Mouse (Mus musculus): ENCODE data around the gene Snf8. TPM values are rescaled to one million over a fixed set of nuclear protein-coding genes. Genes with fewer than 3 reads are reported as not detected.

Snf8 gene
- polyA plus RNA-seq, 1 experiment from 2014 or later, result 106 TPM

- peaks cover 8% of the 10 kb centered on the region for H3K36me3 ChIP-seq (replicated peaks)
- no peak for DNase-seq (ENCODE audit: low spot score)
- H3K4me3 ChIP-seq, result no peak overlapping the region
- peaks cover 3% of the 10 kb centered on the region; the same call in 1 of the 2 replicates for H3K27me3 ChIP-seq (replicated peaks; ENCODE audit: low read depth, poor library complexity, severe bottlenecking)
- no peak overlapping the region for H3K27ac ChIP-seq (replicated peaks)
- peaks cover 14% of the 10 kb centered on the region for H3K4me1 ChIP-seq
- no peaks in the 10 kb centered on the region for H3K9me3 ChIP-seq
- WGBS, result 89% methylated on average over 3 of the region's 3 CpGs
Observed at GRCm38 (mm10) chr11:96033264-96033663, 1.4 kb upstream of the Snf8 start.

GRCm38 (mm10) chr11:96034116-96034515 lies 569 bp upstream of the Snf8 start:
- no peak for DNase-seq (ENCODE audit: low spot score)
- Histone ChIP-seq H3K27ac (replicated peaks) (peak overlapping the region; percentile 82), H3K4me3 (peak overlapping the region; percentile 92), H3K9me3 (no peaks in the 10 kb centered on the region), H3K4me1 (peaks cover 14% of the 10 kb centered on the region), H3K27me3 (replicated peaks; ENCODE audit: low read depth, poor library complexity, severe bottlenecking) (no peaks in the 10 kb centered on the region; the same call in 1 of the 2 replicates), H3K36me3 (replicated peaks) (peaks cover 13% of the 10 kb centered on the region)
- 47% methylated on average over 8 of the region's 8 CpGs for WGBS

- H3K27ac ChIP-seq (replicated peaks), result peak overlapping the region; percentile 82
- H3K9me3 ChIP-seq, result no peaks in the 10 kb centered on the region
- H3K27me3 ChIP-seq (replicated peaks; ENCODE audit: low read depth, poor library complexity, severe bottlenecking), result no peaks in the 10 kb centered on the region; the same call in 1 of the 2 replicates
- peaks cover 20% of the 10 kb centered on the region for H3K36me3 ChIP-seq (replicated peaks)
- H3K4me3 ChIP-seq, result peak overlapping the region; percentile 92
- H3K4me1 ChIP-seq, result peaks cover 14% of the 10 kb centered on the region
- WGBS, result 10% methylated on average over 6 of the region's 6 CpGs
- no peak for DNase-seq (ENCODE audit: low spot score)
Observed at GRCm38 (mm10) chr11:96035133-96035532, 448 bp downstream of the Snf8 start.

- DNase-seq (ENCODE audit: low spot score), result no peak
- H3K27ac ChIP-seq (replicated peaks), result no peak overlapping the region
- peaks cover 36% of the 10 kb centered on the region for H3K36me3 ChIP-seq (replicated peaks)
- no peaks in the 10 kb centered on the region for H3K27me3 ChIP-seq (replicated peaks; ENCODE audit: low read depth, poor library complexity, severe bottlenecking)
- peaks cover 14% of the 10 kb centered on the region for H3K4me1 ChIP-seq
- H3K9me3 ChIP-seq, result no peaks in the 10 kb centered on the region
- no peak overlapping the region for H3K4me3 ChIP-seq
- 91% methylated on average over 5 of the region's 5 CpGs for WGBS
Observed at GRCm38 (mm10) chr11:96037499-96037898, 2.8 kb downstream of the Snf8 start.

GRCm38 (mm10) chr11:96038560-96038959 lies 3.9 kb downstream of the Snf8 start:
- Histone ChIP-seq H3K27me3 (replicated peaks; ENCODE audit: low read depth, poor library complexity, severe bottlenecking) (no peaks in the 10 kb centered on the region), H3K27ac (replicated peaks) (no peak overlapping the region), H3K4me3 (no peak overlapping the region), H3K4me1 (peaks cover 14% of the 10 kb centered on the region), H3K9me3 (no peaks in the 10 kb centered on the region), H3K36me3 (replicated peaks) (peaks cover 46% of the 10 kb centered on the region)
- 94% methylated on average over 1 of the region's 1 CpGs for WGBS
- no peak for DNase-seq (ENCODE audit: low spot score)

- H3K9me3 ChIP-seq, result no peaks in the 10 kb centered on the region
- WGBS, result 88% methylated on average over 11 of the region's 11 CpGs
- peaks cover 83% of the 10 kb centered on the region for H3K36me3 ChIP-seq (replicated peaks)
Observed at GRCm38 (mm10) chr11:96044803-96045567, 10.3 kb downstream of the Snf8 start.

GRCm38 (mm10) chr11:96046028-96046427 lies 11.3 kb downstream of the Snf8 start:
- Histone ChIP-seq H3K27me3 (replicated peaks; ENCODE audit: low read depth, poor library complexity, severe bottlenecking) (no peaks in the 10 kb centered on the region), H3K27ac (replicated peaks) (no peak overlapping the region), H3K4me3 (no peak overlapping the region), H3K36me3 (replicated peaks) (peaks cover 89% of the 10 kb centered on the region), H3K9me3 (no peaks in the 10 kb centered on the region), H3K4me1 (no peaks in the 10 kb centered on the region)
- 82% methylated on average over 8 of the region's 8 CpGs for WGBS
- DNase-seq (ENCODE audit: low spot score), result no peak

More at GRCm38 (mm10) chr11:96044803-96045567, 10.3 kb downstream of the Snf8 start:
- no peak overlapping the region for H3K27ac ChIP-seq (replicated peaks)
- no peak overlapping the region for H3K4me3 ChIP-seq
- DNase-seq (ENCODE audit: low spot score), result no peak
- no peaks in the 10 kb centered on the region for H3K27me3 ChIP-seq (replicated peaks; ENCODE audit: low read depth, poor library complexity, severe bottlenecking)
- H3K4me1 ChIP-seq, result no peaks in the 10 kb centered on the region

GRCm38 (mm10) chr11:96046793-96047192 lies 12.1 kb downstream of the Snf8 start:
- WGBS, result 82% methylated on average over 2 of the region's 2 CpGs
- no peak overlapping the region for H3K27ac ChIP-seq (replicated peaks)
- H3K9me3 ChIP-seq, result no peaks in the 10 kb centered on the region
- H3K36me3 ChIP-seq (replicated peaks), result peaks cover 92% of the 10 kb centered on the region
- H3K4me3 ChIP-seq, result no peak overlapping the region
- no peaks in the 10 kb centered on the region for H3K4me1 ChIP-seq
- no peak for DNase-seq (ENCODE audit: low spot score)
- no peaks in the 10 kb centered on the region for H3K27me3 ChIP-seq (replicated peaks; ENCODE audit: low read depth, poor library complexity, severe bottlenecking)

- Histone ChIP-seq H3K27me3 (replicated peaks; ENCODE audit: low read depth, poor library complexity, severe bottlenecking) (no peaks in the 10 kb centered on the region), H3K27ac (replicated peaks) (no peak overlapping the region), H3K36me3 (replicated peaks) (peaks cover 92% of the 10 kb centered on the region), H3K4me1 (no peaks in the 10 kb centered on the region), H3K9me3 (no peaks in the 10 kb centered on the region), H3K4me3 (no peak overlapping the region)
- WGBS, result 88% methylated on average over 4 of the region's 4 CpGs
- DNase-seq (ENCODE audit: low spot score), result no peak
Observed at GRCm38 (mm10) chr11:96047469-96048373, 13.0 kb downstream of the Snf8 start.

- no peak overlapping the region for H3K27ac ChIP-seq (replicated peaks)
- no peaks in the 10 kb centered on the region for H3K4me1 ChIP-seq
- no peaks in the 10 kb centered on the region for H3K27me3 ChIP-seq (replicated peaks; ENCODE audit: low read depth, poor library complexity, severe bottlenecking)
- H3K9me3 ChIP-seq, result no peaks in the 10 kb centered on the region
- peaks cover 94% of the 10 kb centered on the region for H3K36me3 ChIP-seq (replicated peaks)
- DNase-seq (ENCODE audit: low spot score), result no peak
- H3K4me3 ChIP-seq, result no peak overlapping the region
- WGBS, result 80% methylated on average over 4 of the region's 4 CpGs
Observed at GRCm38 (mm10) chr11:96049939-96050338, 15.3 kb downstream of the Snf8 start.

- H3K4me1 ChIP-seq, result no peaks in the 10 kb centered on the region
- no peak overlapping the region for H3K4me3 ChIP-seq
- no peaks in the 10 kb centered on the region for H3K9me3 ChIP-seq
- no peak overlapping the region for H3K27ac ChIP-seq (replicated peaks)
- peaks cover 98% of the 10 kb centered on the region for H3K36me3 ChIP-seq (replicated peaks)
- no peak for DNase-seq (ENCODE audit: low spot score)
- no peaks in the 10 kb centered on the region for H3K27me3 ChIP-seq (replicated peaks; ENCODE audit: low read depth, poor library complexity, severe bottlenecking)
- WGBS, result 96% methylated on average over 3 of the region's 3 CpGs
Observed at GRCm38 (mm10) chr11:96050854-96051253, 16.2 kb downstream of the Snf8 start.

- 91% methylated on average over 4 of the region's 4 CpGs for WGBS
- Histone ChIP-seq H3K27ac (replicated peaks) (no peak overlapping the region), H3K27me3 (replicated peaks; ENCODE audit: low read depth, poor library complexity, severe bottlenecking) (no peaks in the 10 kb centered on the region), H3K9me3 (no peaks in the 10 kb centered on the region), H3K4me1 (peaks cover 6% of the 10 kb centered on the region), H3K4me3 (no peak overlapping the region), H3K36me3 (replicated peaks) (peaks cover 100% of the 10 kb centered on the region)
- no peak for DNase-seq (ENCODE audit: low spot score)
Observed at GRCm38 (mm10) chr11:96058309-96058708, 23.6 kb downstream of the Snf8 start.

Data from embryonic facial prominence, embryonic 10.5 days (tissue).